Mouse (Mus musculus) heart, embryonic 15.5 days (tissue): ENCODE measurements around the gene Pck1. TPM values are rescaled to one million over a fixed set of nuclear protein-coding genes. Genes with fewer than 3 reads are reported as not detected.

Source experiments
- ATAC-seq: fragments of 200-750 bp; cut with Nextera tagmentation; replicated peaks from 2 replicates; pipeline ENCODE4 v1.8.0; 2017; ENCODE audit warnings: low read depth, moderate TSS enrichment; ENCODE audit not compliant: insufficient number of reproducible peaks, insufficient read depth, low FRiP score
- H3K27ac ChIP-seq: fragments of 300-500 bp; sonication (generic); 2 replicates; pipeline ENCODE4 v1.5.1; 2015; ENCODE audit warnings: mild to moderate bottlenecking, inconsistent platforms
- H3K27me3 ChIP-seq: fragments of 300-500 bp; sonication (generic); 2 replicates; pipeline ENCODE4 v1.6.1; 2015; ENCODE audit warnings: inconsistent platforms
- H3K36me3 ChIP-seq: fragments of 300-500 bp; sonication (generic); 2 replicates; pipeline ENCODE4 v1.6.1; 2015; ENCODE audit warnings: mild to moderate bottlenecking, inconsistent platforms
- H3K4me1 ChIP-seq: fragments of 300-500 bp; sonication (generic); replicated peaks from 2 replicates; pipeline ENCODE4 v1.6.1; 2015; ENCODE audit warnings: inconsistent platforms
- H3K4me2 ChIP-seq: fragments of 300-500 bp; sonication (generic); 2 replicates; pipeline ENCODE4 v1.6.1; 2015; ENCODE audit warnings: inconsistent platforms, mild to moderate bottlenecking, moderate library complexity
- H3K4me3 ChIP-seq: fragments of 300-500 bp; sonication (generic); 2 replicates; pipeline ENCODE4 v1.5.1; 2015; ENCODE audit warnings: mild to moderate bottlenecking, inconsistent platforms
- H3K9ac ChIP-seq: fragments of 300-500 bp; sonication (generic); 2 replicates; pipeline ENCODE4 v1.6.1; 2015; ENCODE audit warnings: mild to moderate bottlenecking, inconsistent platforms
- H3K9me3 ChIP-seq: fragments of 300-500 bp; sonication (generic); replicated peaks from 2 replicates; pipeline ENCODE4 v1.6.1; 2016; ENCODE audit warnings: inconsistent platforms
- WGBS: fragments of 180-500 bp; shearing (Covaris S2); methylation state at CpG from one replicate; pipeline ENCODE4 v1.1.7; 2015; ENCODE audit warnings: mixed read lengths; 5-methylcytosine and 5-hydroxymethylcytosine counted together
- polyA plus RNA-seq: library from polyadenylated mRNA; unstranded; fragments of >200 nt; fragmentation: Nextera tagmentation; extraction: Ambion mirVana; gene quantifications from 2 replicates; pipeline ENCODE4 v1.2.1, GENCODE M21; 2015

Gene Pck1
- polyA plus RNA-seq, 1 experiment from 2014 or later: 0.10 TPM

GRCm38 (mm10) chr2:173174569-173174968 lies 21.7 kb downstream of the Pck1 start:
- Histone ChIP-seq H3K4me3 (no peak overlapping the region), H3K27me3 (peaks cover 15% of the 10 kb centered on the region; the same call in 1 of the 2 replicates)

GRCm38 (mm10) chr2:173175703-173176102 lies 22.9 kb downstream of the Pck1 start:
- no peak for ATAC-seq
- peaks cover 37% of the 10 kb centered on the region for H3K4me1 ChIP-seq
- peaks cover 9% of the 10 kb centered on the region; the same call in 1 of the 2 replicates for H3K27me3 ChIP-seq
- H3K9ac ChIP-seq: no peak overlapping the region
- no peak overlapping the region for H3K27ac ChIP-seq
- H3K36me3 ChIP-seq: no peaks in the 10 kb centered on the region
- H3K9me3 ChIP-seq: no peaks in the 10 kb centered on the region
- H3K4me3 ChIP-seq: no peak overlapping the region
- H3K4me2 ChIP-seq: no peak overlapping the region
- WGBS: 90% methylated on average over 5 of the region's 5 CpGs

More at GRCm38 (mm10) chr2:173174569-173174968, 21.7 kb downstream of the Pck1 start:
- 24% methylated on average over 1 of the region's 1 CpGs for WGBS
- H3K9me3 ChIP-seq: no peaks in the 10 kb centered on the region
- ATAC-seq: no peak
- H3K27ac ChIP-seq: peak overlapping the region; percentile 86
- peak overlapping the region; percentile 54 for H3K4me2 ChIP-seq
- H3K36me3 ChIP-seq: no peaks in the 10 kb centered on the region
- H3K4me1 ChIP-seq: peaks cover 37% of the 10 kb centered on the region
- no peak overlapping the region for H3K9ac ChIP-seq

- Histone ChIP-seq H3K36me3 (no peaks in the 10 kb centered on the region), H3K4me2 (no peak overlapping the region), H3K27ac (peak overlapping the region; percentile 8; the same call in 1 of the 2 replicates), H3K27me3 (peaks cover 7% of the 10 kb centered on the region), H3K4me3 (no peak overlapping the region), H3K9ac (no peak overlapping the region), H3K9me3 (no peaks in the 10 kb centered on the region), H3K4me1 (peaks cover 22% of the 10 kb centered on the region)
- 65% methylated on average over 5 of the region's 5 CpGs for WGBS
- ATAC-seq: no peak
Observed at GRCm38 (mm10) chr2:173177481-173177880, 24.6 kb downstream of the Pck1 start.

- Histone ChIP-seq H3K9me3 (no peaks in the 10 kb centered on the region), H3K9ac (no peak overlapping the region), H3K4me2 (no peak overlapping the region), H3K36me3 (no peaks in the 10 kb centered on the region), H3K27me3 (peaks cover 7% of the 10 kb centered on the region), H3K27ac (0 out of 2 replicates have a peak overlapping the region, but pooled peaks have one; percentile 8), H3K4me1 (peaks cover 17% of the 10 kb centered on the region), H3K4me3 (no peak overlapping the region)
- WGBS: 71% methylated on average over 8 of the region's 8 CpGs
- no peak for ATAC-seq
Observed at GRCm38 (mm10) chr2:173177951-173178350, 25.1 kb downstream of the Pck1 start.

DNA sequence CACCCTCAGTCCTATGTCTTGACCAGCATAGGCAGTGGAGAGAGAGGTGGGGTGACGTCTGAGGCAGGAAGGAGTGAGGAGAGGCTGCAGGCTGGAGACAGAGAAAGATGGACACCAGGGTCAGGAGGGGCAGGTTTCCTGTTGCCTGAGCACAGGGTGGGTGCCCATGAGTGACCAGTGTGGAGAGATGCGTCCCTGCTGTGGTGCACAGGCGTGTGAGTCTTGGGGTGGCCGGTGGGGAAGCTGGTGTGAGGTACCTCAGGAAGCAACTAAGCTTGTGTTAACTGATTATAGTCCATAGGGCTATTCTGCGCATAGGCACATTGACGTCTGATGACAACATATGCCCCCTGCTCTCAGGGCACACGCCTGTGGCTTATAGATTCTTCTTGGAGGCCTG lies 26.2 kb downstream of the Pck1 start:
- ATAC-seq: no peak
- peaks cover 7% of the 10 kb centered on the region for H3K4me1 ChIP-seq
- H3K27ac ChIP-seq: no peak overlapping the region
- H3K4me2 ChIP-seq: no peak overlapping the region
- no peak overlapping the region for H3K9ac ChIP-seq
- no peaks in the 10 kb centered on the region for H3K9me3 ChIP-seq
- H3K4me3 ChIP-seq: no peak overlapping the region
- peaks cover 12% of the 10 kb centered on the region for H3K27me3 ChIP-seq
- no peaks in the 10 kb centered on the region for H3K36me3 ChIP-seq
- 74% methylated on average over 7 of the region's 7 CpGs for WGBS

- WGBS: 61% methylated on average over 4 of the region's 4 CpGs
- ATAC-seq: no peak
Observed at GRCm38 (mm10) chr2:173180026-173180425, 27.2 kb downstream of the Pck1 start.

DNA sequence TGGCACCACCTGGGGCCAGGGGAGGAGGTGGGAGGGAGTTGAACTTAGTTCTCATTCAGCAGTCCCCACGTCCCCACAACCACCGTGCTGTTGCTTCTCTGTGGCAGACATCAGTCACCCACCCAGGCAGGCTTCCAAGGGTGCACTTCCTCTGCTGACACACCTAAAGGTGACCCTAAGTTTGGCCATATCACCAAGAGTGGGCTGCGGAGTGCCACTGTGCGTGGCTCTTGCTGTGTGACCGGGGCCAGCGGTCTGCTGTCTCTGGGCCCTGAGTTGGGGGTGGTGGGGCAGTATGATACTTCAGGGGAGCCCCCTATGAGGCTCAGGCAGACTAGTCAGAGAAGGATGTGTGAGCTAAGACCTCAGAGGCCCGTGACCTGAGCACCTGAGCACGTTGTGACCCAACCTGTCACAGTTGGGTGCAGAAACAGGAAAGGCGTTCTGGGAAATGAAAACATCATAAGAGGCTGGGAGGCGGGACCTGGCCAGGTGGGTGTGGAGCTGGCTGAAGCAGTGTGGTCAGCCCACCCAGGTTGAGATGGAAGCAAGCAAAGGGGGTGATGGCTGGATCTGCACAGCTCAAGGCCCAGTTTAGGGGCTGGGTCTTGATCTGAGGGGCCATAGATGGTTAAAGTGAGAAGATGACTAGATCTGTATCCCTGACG lies 28.0 kb downstream of the Pck1 start:
- WGBS: 74% methylated on average over 11 of the region's 11 CpGs
- H3K27ac ChIP-seq: no peak overlapping the region
- H3K4me3 ChIP-seq: no peak overlapping the region
- no peaks in the 10 kb centered on the region for H3K4me1 ChIP-seq
- no peaks in the 10 kb centered on the region for H3K9me3 ChIP-seq
- H3K4me2 ChIP-seq: no peak overlapping the region
- no peak overlapping the region for H3K9ac ChIP-seq
- H3K27me3 ChIP-seq: peaks cover 24% of the 10 kb centered on the region
- no peak for ATAC-seq
- no peaks in the 10 kb centered on the region for H3K36me3 ChIP-seq

More at GRCm38 (mm10) chr2:173180026-173180425, 27.2 kb downstream of the Pck1 start:
- H3K27ac ChIP-seq: no peak overlapping the region
- H3K4me3 ChIP-seq: no peak overlapping the region
- H3K9me3 ChIP-seq: no peaks in the 10 kb centered on the region
- no peaks in the 10 kb centered on the region for H3K36me3 ChIP-seq
- peaks cover 19% of the 10 kb centered on the region for H3K27me3 ChIP-seq
- H3K4me2 ChIP-seq: no peak overlapping the region
- no peak overlapping the region for H3K9ac ChIP-seq
- no peaks in the 10 kb centered on the region for H3K4me1 ChIP-seq

DNA sequence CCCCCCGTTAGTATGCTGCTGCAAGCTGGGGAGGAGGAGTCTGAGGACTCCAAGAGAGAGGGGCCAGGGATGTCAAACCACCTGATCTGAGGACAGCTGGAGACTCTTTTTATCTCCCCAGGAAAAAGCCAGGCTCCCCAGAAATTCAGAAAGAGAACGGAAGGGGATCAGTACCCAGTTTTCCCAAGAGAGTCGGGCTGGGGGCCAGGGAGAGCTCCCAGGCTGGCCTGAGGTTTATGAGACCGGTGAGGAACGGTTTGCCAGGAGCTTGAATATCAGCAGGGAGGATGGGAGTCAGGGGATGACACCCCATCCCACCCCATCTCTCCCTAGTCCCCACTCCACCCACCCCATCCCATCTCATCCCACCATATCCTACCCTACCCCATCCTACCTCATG lies 28.6 kb downstream of the Pck1 start:
- H3K4me3 ChIP-seq: no peak overlapping the region
- no peak overlapping the region for H3K4me2 ChIP-seq
- no peaks in the 10 kb centered on the region for H3K9me3 ChIP-seq
- H3K9ac ChIP-seq: no peak overlapping the region
- no peaks in the 10 kb centered on the region for H3K36me3 ChIP-seq
- 62% methylated on average over 5 of the region's 5 CpGs for WGBS
- no peak for ATAC-seq
- H3K4me1 ChIP-seq: peaks cover 1% of the 10 kb centered on the region; the same call in 1 of the 2 replicates
- no peak overlapping the region for H3K27ac ChIP-seq
- peaks cover 24% of the 10 kb centered on the region for H3K27me3 ChIP-seq

- Histone ChIP-seq H3K4me2 (no peak overlapping the region), H3K36me3 (no peaks in the 10 kb centered on the region), H3K4me1 (peaks cover 3% of the 10 kb centered on the region; the same call in 1 of the 2 replicates), H3K27ac (no peak overlapping the region), H3K27me3 (peaks cover 24% of the 10 kb centered on the region), H3K4me3 (no peak overlapping the region), H3K9ac (no peak overlapping the region), H3K9me3 (no peaks in the 10 kb centered on the region)
- 86% methylated on average over 7 of the region's 7 CpGs for WGBS
- ATAC-seq: no peak
Observed at GRCm38 (mm10) chr2:173181901-173182300, 29.1 kb downstream of the Pck1 start.

DNA sequence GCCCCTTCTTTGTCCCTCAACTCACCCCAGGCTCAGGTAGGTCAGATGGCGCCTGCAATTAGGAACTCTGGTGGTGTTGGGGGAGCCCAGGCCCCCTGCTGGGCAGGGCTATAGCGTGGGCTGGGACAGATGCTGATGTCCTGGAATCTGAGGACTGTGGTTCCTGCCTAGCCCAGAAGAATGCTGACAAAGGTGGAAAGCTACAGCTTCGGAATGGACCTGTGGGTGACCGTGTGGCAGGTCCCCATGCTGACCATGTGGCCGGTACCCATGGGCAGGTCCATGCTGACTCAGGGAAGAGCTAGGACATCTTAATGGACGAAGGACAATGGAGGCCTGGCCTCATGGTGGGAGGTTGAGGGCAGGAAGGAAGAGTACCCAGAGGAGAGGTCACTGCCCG lies 29.9 kb downstream of the Pck1 start:
- Histone ChIP-seq H3K4me3 (no peak overlapping the region), H3K36me3 (no peaks in the 10 kb centered on the region), H3K9ac (no peak overlapping the region), H3K27me3 (peaks cover 24% of the 10 kb centered on the region), H3K4me1 (peaks cover 3% of the 10 kb centered on the region; the same call in 1 of the 2 replicates), H3K4me2 (no peak overlapping the region), H3K9me3 (no peaks in the 10 kb centered on the region), H3K27ac (no peak overlapping the region)
- ATAC-seq: no peak
- WGBS: 79% methylated on average over 7 of the region's 7 CpGs

GRCm38 (mm10) chr2:173183311-173183710 lies 30.5 kb downstream of the Pck1 start:
- ATAC-seq: no peak
- Histone ChIP-seq H3K4me2 (no peak overlapping the region), H3K27me3 (peaks cover 24% of the 10 kb centered on the region), H3K27ac (no peak overlapping the region), H3K36me3 (no peaks in the 10 kb centered on the region), H3K9ac (no peak overlapping the region), H3K4me3 (no peak overlapping the region), H3K4me1 (peaks cover 3% of the 10 kb centered on the region; the same call in 1 of the 2 replicates), H3K9me3 (no peaks in the 10 kb centered on the region)
- WGBS: 93% methylated on average over 10 of the region's 10 CpGs
